Mouse (Mus musculus) monocyte, adult 59 days (primary cell): ENCODE results near the gene Mup14. TPM values are rescaled to one million over a fixed set of nuclear protein-coding genes. Genes with fewer than 3 reads are reported as not detected.

Source experiments
- total RNA-seq, 2 experiments: library from RNA; stranded (reverse); gene quantifications; one replicate each; pipeline ENCODE4 v1.2.4; 2023

The Mup14 gene
- not detected for total RNA-seq

DNA sequence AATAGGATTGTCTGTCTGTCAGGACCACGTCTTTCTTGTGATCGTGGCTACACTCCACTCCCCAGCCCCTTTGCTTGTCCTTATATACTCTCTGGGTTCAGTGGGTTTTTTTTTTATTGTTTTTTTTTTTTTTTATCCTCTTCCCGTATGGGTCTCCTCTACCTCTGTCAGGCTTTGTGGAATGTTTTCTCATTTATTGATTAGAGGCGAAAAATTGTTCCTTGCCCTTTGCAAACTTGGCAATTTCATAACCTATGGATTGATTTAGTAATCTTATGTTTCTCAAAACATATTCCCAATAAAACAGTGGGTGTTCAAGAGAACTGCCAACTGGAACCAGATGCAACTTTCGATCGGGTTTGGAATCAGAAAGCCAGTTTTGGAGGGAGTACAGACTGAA lies at the start of gene Mup14:
Gene Mup14 (minus strand): TSS at position 101 of the 400 bp plus-strand sequence.

Other genes starting within 250 kb of the Mup14 start
- gene Mup13, start 75.7 kb downstream of the Mup14 start, total RNA-seq, result not detected
- not detected for gene Mup15, start 135.7 kb upstream of the Mup14 start, total RNA-seq
- not detected for gene Mup16, start 215.5 kb upstream of the Mup14 start, total RNA-seq